Mouse (Mus musculus) gastrocnemius, postnatal 36 days (tissue): ENCODE results near the gene Tpm1. TPM values are rescaled to one million over a fixed set of nuclear protein-coding genes. Genes with fewer than 3 reads are reported as not detected.

Experiments used
- DNase-seq, 2 experiments: peaks; one replicate each; pipeline ENCODE4 v3.0.0; 2022
- intact Hi-C: fragments of 180-260 bp; cut with DNase I; formaldehyde crosslinking; loops from one replicate; pipeline ENCODE4 v1.15.1; 2025
- long read RNA-seq, 2 experiments: library from polyadenylated mRNA; stranded (forward); transcript quantifications; one replicate each; pipeline ENCODE4 v2.0.0; 2021
- total RNA-seq, 2 experiments: library from RNA; stranded (reverse); gene quantifications; 2 replicates each; pipeline ENCODE4 v1.2.3; 2021

The Tpm1 gene
- over 10,000 TPM; 26,294 to 27,735 TPM for total RNA-seq
- long read RNA-seq, experiment 1, transcript Tpm1-207 (9 exons, 962 nt) = minor isoform, 21 of 36,940 reads
- long read RNA-seq, experiment 1, transcript Tpm1-205 (10 exons, 1,208 nt) = major isoform, 34,066 of 36,940 reads
- long read RNA-seq, experiment 1, partial matches to known transcripts = 2,053 of 36,940 reads
- long read RNA-seq, experiment 1, other reads (novel, unspliced or antisense) = 791 of 36,940 reads
- long read RNA-seq, experiment 2, transcript Tpm1-207 (9 exons, 962 nt) = minor isoform, 27 of 40,878 reads
- long read RNA-seq, experiment 2, transcript Tpm1-205 (10 exons, 1,208 nt) = major isoform, 38,564 of 40,878 reads
- long read RNA-seq, experiment 2, partial matches to known transcripts = 1,628 of 40,878 reads
- long read RNA-seq, experiment 2, other reads (novel, unspliced or antisense) = 646 of 40,878 reads

DNA sequence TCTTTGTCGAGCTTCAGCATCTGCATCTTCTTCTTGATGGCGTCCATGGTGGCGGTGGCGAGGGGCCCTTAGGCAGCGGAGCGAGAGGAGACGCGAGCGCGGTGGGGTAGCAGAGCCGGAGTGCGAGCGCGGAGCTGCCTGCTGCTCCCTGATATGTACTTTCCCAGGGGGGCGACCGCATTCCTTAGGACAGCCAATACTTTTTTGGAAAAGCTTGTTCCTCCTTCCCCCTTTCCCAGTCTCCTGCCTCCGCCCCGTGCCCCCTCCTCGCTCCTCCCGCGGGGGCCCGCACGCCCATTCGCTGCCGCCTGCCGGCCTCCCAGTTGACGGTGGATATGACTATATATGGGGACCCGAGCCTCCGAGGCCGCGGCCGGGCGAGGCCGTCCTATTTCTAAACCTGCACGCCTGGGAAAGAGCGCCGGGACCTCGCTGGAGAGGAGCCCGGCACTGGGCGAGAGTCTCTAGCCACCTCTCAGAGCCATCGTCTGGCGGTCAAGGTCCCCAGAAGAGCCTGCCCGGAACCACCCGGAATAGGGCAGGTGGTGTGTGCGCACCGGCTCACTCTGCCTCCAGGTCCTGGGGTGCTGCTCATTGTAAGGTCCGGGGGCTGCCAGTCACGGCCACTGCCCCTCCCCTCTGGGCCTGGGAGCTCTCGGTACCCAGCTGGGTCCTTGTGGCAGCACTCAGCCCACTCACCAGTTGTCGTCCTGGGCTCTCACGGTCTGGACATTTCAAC is at the start of gene Tpm1:
Gene Tpm1 (minus strand): TSS at position 321 of the 739 bp plus-strand sequence.
- intact Hi-C loops = loop anchor here (5.0 kb wide), 1 partner anchor 163 kb away; no protein-coding TSS in a partner anchor
- DNase-seq = peak; percentile 81 to 82

DNA sequence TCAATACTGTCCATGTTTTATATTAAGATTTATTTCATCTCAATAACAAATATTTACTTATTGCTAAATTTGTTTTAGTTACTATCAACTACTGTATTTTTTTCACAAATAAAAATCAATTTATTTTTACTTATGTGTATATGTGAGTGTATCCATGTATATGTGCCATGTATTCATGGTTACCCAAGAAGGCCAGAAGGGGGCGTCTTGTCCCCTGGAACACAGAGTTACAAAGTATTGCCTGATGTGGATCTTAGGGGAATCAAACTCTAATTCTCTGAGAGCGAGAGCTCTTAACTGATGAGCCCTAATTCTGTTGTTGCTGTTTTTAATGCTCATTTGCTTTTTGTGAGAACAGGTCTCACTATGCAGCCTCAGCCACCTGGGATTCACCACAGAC is 45.2 kb upstream of the Tpm1 start:
- no peak for DNase-seq
- intact Hi-C loops = no loop called here

DNA sequence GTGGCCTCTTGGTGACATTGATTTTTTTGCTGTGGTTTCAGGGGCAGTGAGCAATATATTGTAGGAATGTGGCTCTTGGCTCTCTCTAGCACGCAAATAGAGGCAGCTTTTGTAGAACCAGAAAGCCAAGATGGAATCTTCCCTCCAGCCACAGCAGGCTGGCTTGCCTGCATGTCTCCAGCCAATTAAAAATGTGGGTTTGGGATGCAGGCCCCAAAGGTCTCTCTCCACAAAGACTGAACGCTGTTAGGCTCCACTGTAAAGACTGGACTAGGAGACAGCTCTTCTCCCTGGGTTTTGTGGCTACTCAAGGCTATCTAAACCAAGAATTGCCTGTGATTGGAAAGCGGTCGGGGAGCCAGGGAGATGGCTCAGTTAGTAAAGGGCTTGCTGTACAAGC is 43.0 kb upstream of the Tpm1 start:
- DNase-seq = no peak
- intact Hi-C loops = no loop called here

DNA sequence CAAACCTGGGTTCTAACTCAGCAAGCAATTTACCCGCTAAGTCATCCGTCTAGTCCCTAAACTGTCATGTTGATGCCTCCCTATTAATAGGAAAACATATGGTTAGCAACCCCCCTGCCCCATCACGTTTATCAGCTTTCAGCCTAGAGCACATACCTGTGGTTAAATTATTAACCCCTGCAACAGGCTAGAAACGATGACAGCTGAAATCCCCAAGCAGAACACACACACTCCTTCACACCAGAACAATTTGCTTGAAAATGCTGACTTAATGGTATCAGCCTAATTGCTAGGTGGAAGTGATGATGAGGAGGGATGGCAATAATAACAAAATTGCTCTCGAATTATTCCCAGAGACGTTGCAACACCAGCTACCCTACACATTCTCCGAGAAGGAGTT is 42.4 kb upstream of the Tpm1 start:
- intact Hi-C loops = no loop called here
- DNase-seq = no peak

DNA sequence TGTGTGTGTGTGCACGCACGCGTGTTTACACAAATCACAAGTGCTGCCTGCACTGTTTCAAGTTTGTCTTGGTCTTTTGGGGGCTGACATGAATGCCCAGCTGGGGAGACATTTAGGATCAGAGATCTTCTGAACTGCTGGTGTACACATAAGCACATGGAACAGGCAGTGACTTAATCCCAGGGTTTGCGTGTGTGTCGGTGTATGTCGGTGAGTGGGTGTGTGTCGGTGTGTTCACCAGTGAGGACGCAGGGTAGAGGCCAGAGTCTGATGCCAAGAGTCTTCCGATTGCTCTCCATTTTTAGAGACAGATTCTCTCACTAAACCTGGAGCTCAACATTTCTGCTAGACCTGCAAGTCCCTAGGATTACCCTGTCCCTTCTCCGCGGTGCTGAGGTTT is 41.9 kb upstream of the Tpm1 start:
- no peak for DNase-seq
- intact Hi-C loops = no loop called here

DNA sequence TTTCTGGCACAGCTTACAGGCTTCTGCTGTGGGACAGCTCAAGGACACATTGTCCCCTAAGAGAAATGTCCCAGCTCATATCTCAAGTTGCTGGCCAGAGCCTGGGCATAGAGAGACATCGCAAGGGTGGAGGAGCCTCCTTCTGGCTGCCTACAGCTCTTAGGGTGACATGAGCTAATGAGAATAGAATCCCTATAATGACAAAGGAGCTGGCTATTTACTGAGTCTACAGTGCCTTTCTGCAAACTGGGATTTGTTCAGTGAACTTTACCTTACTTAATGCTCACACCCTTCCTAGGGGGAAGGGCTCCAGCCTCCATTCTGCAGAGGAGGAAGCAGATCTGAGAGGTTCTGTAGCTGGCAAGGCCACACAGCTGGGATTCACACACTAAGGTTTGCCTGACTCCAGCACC is 41.4 kb upstream of the Tpm1 start:
- peak in 1 of 2 experiments; percentile 14 for DNase-seq

DNA sequence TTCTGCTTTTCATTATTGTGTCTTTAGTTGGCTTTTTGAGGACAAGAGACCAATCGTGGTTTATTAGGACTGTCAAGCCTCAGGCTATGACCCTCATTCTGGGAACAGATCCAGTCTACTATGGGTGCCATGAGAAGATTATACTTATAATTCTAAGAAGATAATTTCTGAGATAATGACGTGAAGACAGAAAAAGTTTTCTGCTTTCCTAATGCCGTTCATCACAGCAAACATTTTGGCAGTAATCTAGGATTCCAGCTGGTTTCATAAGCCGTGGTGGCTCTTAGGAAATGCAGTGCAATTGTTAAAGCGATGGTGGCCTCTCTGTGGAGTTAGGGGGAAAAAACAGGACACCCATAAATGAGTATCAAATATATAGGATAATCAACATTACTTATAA is 40.0 kb upstream of the Tpm1 start:
- intact Hi-C loops = no loop called here
- no peak for DNase-seq

More for the DNA sequence above, 41.4 kb upstream of the Tpm1 start:
- intact Hi-C loops = no loop called here

DNA sequence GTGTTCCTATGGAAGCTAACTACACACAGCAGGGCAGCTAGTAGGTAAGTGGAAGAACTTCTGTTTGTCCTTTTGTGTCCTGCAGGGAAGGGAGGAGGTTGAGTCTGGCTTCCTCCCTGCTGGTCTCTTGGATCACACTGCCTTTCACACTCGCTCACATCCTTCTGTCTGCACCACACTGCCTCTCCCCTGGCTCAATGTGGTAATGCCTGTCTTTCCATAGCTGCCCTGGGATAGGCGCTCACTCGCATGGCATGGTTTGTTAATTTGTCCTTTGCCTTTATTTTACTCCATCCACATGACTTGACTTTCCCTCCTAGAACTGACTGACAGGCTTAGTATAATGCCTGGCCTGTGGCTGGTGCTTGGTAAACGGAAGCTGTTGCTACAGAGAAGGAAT is 34.6 kb upstream of the Tpm1 start:
- intact Hi-C loops = no loop called here
- DNase-seq = no peak

DNA sequence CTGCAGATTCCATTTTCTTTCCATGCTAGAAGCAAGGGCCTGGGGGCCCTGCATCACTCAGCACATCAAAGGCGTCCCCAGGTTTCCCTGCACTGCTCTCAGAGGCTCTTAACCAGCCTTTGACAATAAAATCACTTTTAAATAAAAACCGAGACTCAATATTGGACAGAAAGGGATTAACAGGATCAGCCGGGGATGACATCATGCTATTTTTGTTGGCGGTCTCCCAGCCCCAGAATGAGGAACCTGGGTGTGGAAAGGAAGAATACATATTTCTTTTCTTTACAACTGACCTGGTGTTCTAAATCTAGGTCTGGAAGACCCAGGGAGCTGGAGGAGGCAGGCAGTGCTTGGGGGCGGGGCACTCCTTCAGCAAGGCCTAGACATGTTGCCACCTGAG is 32.5 kb upstream of the Tpm1 start:
- intact Hi-C loops = no loop called here
- peak; percentile 31 to 35 for DNase-seq

DNA sequence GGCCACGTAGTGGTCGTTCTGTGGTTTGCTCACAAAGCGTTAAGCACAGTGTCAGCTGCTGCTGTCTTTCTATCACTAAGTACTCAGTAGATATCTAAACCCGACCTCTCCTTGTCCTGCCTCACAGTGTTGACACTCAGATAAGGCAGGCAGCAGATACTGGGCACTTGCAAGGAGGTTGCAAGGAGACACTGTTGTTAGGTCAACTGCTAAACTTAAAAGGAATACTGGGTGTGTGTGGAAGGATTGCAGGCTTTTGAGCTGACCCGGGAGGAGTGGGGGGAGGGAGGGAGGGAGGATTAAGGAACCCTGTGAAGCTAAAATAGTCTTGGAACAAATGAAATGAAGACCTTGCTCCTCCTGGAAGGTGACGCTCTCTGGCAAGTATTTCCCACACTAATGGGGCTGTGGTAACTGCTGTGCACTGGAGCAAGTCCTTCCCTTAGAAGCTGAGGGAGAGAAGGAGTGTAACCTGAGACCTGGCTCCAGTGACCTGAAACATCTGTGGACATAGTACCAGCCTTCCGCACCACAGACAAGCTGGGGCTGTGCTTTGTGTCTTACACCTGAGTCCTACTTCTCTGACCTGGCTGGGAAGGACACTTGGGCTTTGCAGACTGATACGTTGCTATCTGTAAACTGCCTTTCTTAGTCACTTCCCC is 28.6 kb upstream of the Tpm1 start:
- intact Hi-C loops = no loop called here
- DNase-seq = peak in 1 of 2 experiments; percentile 24

DNA sequence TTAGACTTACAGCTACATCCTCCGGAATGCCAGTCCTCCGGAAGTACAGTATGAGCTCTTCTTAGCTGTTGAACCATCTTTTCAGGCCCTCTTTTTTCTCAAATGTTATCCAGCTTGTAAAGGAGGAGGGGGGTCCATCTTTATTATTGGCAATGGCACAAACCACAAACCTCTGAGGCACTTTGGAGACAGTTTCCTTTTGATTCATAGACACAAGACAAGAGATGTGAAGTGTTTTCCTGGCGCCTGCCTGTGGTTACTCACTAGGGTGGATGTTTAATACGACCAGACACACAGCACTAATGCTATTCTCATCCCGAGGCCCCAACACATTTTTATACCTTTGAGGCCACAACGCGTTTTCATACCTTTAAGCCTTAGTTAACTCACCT is 28.1 kb upstream of the Tpm1 start:
- DNase-seq = no peak
- intact Hi-C loops = no loop called here

DNA sequence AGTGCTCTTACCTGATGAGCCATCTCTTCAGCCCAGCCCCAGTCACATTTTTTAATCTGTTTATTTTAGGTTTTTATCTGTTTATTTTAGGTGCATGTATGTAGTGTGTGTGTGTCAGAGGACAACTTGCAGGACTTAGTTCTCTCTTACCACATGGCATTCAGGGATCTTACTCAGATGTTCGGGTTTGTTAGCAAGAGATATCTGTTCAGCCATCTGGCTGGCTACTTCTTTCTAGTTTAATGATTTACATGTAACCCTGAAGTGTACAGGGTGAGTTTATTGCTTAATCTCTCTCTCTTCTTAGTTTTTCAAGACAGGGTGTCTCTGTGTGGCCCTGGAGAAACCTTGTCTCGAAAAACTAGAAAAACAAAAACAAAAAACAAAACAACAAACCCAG is 23.0 kb upstream of the Tpm1 start:
- no peak for DNase-seq
- intact Hi-C loops = no loop called here

DNA sequence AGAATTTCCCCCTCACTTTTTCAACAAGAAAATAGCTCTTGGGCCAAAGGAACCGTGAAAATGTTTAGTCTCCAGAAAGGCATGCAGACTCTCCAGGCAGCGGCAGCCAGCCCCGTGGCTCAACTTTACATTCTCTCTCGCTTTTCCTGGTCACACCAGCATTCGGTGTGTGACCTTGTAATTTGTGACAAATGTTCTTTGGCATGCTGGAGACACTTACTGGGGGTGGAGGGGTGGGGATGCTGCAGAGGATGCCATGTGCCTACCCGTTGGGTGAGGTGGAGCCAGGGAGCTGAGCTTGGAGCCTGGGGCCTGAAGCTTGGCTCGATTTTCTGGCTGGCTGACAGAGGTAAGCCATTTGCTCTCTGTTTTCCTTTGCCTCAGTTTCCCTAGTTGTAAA is 22.4 kb upstream of the Tpm1 start:
- intact Hi-C loops = no loop called here
- no peak for DNase-seq

DNA sequence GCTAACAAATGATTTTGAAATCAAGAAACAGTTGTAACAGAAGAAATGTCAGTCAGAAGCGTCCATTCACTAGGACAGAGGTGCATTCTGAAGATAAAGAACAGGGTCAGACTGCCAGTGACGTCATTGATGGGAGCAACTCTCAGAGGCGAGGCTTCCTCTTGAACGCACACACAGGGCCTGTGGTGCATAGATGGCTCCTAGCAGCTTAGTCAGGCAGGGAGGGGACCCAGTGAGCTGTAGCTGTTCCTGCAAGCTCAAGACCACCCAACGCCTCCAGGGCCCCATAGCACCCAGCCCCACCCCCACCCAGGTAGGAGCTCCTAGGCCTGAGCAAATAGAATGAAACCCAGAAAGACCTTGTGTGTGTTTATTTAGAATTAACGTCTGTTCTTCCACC is 21.9 kb upstream of the Tpm1 start:
- intact Hi-C loops = no loop called here
- no peak for DNase-seq

DNA sequence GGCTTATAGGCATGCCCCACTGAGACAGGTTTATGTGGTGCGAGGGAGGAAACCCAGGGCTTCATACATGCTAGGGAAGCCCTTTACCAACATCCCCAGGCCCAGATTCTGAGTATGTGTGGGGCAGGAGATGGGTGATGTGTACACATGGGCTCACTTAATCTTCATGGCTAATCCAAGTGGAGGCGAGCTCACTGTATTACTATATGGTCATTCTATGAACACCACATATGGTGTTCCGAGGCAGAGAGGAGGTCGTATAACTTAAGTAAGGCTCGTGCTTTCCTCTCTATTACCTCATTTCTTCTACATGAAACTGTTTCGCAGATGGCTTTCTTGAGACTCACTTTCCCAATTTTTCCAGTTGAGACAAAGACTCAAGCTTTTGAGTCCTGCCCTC is 17.4 kb upstream of the Tpm1 start:
- DNase-seq = no peak
- intact Hi-C loops = no loop called here

DNA sequence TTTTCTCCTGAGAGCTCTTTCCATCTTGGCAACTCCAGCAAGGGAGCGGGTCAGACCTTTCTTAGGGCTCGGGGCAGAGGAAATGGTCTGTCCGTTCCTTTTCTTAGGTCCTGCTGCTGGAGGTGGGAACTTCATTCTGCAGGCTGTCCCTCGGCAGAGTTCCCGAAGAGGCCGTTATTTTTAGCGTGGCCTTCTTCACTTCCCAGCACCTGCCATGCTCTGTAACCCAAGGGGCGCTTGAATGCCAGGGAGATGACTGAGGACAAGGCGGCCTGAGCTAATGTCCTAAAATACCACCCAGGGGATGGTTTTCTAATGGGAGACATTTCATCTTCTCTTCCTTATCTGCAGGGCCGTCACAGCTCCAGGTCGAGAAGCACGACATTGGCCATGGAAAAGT is 10.5 kb upstream of the Tpm1 start:
- intact Hi-C loops = no loop called here
- DNase-seq = peak; percentile 40 to 61

DNA sequence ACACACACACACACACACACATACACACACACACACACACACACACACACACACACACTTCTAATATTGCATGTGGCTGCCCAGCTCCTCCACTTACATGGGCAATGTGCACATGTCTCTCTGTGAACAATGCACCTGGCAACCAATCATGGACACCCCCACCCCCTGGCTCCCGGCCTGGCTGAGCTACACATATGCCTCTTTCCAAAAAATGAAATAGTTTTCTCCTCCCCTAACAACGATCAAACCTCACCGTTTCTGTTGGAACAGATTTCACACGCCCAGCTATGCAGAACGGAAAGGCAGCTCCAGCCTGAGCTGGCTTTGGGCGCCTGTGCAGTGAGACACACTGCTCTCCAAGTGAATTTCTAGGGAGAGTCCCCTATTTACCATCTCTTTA is 9.2 kb upstream of the Tpm1 start:
- no peak for DNase-seq
- intact Hi-C loops = no loop called here

DNA sequence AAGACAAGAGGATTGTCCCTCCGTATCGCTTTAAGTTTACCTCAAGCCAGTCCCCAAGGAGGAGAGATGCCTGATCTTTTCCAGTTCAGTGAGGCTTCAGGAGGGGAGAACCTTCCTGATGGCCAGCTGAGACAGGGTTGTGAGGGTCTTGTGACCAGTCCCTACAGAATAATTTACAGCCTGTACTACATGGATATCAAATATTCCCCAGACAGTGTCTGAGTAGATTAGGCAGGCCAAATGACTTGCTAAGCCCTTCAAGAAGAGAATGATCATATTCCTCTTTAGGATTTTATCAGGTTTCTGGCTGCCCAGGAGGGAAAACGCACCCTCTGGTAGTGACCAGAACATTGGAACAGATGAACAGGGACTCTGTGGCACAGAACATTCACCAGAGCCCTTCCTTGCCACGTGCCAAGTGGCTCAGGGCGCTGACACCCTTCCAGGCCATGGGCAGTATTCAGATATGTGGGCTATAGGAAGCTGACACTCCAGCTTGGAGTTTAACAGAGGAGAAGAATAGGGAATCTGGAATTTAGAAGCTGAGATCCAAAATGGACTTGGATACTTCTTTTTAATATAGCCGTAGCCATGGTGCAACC is 1.6 kb upstream of the Tpm1 start:
- intact Hi-C loops = loop anchor here (2.0 to 5.0 kb wide), 3 partner anchors 62 to 141 kb away; no protein-coding TSS in a partner anchor
- DNase-seq = no peak

DNA sequence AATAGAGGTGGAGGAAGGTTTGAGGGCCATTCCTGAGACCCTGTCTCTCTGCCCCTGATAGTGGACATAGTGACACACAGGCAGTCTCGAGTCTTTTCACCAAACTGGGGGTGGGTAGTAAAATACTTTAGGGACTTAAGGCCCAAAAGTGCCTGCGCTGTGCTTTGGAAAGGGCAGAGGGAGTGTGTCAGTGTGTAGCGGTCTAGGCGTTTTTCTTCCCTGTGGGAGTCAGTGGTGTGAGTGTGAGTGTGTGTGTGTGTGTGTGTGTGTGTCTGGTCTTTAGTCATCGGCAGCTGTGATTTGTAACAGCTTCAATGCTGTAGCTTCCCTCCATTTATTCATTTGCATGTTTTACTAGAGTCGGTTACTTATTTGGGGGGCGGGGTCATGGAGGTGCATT is 630 bp upstream of the Tpm1 start:
- intact Hi-C loops = loop anchor here (2.0 to 5.0 kb wide), 4 partner anchors 63 to 162 kb away; no protein-coding TSS in a partner anchor

DNA sequence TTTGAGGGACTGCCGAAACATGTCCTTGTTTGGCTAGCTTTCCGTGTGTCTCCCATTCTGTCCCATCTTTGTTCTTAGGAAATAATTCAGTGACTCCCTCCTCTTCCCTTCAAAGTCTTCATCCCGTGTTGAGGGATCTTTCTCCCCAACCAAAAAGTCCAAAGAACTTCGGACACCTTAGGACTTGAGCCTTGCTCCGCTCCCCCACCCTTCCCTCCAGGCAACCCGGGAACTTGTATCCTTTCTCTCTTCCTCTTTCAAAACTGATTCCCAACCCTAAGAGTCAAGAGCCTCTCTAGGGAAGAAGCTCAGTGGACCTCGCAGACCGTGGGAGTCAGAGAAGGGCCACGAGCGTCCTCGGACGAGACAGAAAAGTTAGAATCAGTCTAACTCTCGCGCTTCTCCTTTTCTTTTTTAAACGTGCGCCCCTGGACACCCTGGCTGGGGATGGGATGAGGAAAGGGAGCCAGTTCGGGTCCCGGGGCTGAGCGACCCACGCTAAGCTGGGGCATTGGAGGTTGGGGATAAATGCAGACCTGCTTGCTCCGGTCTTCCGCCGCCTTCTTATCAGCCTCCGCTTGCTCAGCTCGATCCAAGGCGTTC is 622 bp downstream of the Tpm1 start:
- intact Hi-C loops = loop anchor here (5.0 kb wide), 1 partner anchor 164 kb away; no protein-coding TSS in a partner anchor
- no peak for DNase-seq

More for the DNA sequence above, 630 bp upstream of the Tpm1 start:
- DNase-seq = no peak
